Mouse (Mus musculus): Measurements from ENCODE around the gene Tmem230.

DNA sequence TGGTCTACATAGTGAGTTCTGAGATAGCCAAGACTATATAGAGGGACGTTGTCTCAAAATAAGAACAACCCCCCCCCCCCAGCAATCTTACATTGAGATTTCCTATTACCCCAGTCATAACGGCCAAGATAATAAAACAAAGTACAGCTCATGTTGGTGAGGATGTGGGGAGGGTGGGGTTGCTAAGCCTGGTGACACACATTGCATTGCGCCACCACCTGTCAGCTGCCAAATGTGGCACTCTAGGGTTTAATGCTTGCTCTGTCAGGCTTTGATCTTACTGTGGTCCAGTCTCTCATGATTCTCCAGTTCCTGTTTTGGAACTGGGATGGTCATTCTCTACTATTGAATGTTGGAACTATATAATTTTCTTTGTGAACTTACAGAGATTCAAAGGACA is 43.8 kb downstream of the Tmem230 start:
- no peak for TF ChIP-seq CTCF (IDR thresholded peaks at IDR 0.05; ENCODE audit: low read depth)
- no peak for TF ChIP-seq EP300 (IDR thresholded peaks at IDR 0.05; ENCODE audit: low read depth)
